Mouse (Mus musculus) heart, postnatal 0 days (tissue): Measurements from ENCODE around the gene 1700013H16Rik.

Source experiments
- CTCF ChIP-seq: IDR thresholded peaks from 2 replicates; pipeline ENCODE4 v1.5.1; 2016; ENCODE audit warnings: antibody characterized with exemption, control low read depth, low read depth
- EP300 ChIP-seq: IDR thresholded peaks from 2 replicates; pipeline ENCODE4 v1.6.1; 2016; ENCODE audit warnings: antibody characterized with exemption, low read depth

DNA sequence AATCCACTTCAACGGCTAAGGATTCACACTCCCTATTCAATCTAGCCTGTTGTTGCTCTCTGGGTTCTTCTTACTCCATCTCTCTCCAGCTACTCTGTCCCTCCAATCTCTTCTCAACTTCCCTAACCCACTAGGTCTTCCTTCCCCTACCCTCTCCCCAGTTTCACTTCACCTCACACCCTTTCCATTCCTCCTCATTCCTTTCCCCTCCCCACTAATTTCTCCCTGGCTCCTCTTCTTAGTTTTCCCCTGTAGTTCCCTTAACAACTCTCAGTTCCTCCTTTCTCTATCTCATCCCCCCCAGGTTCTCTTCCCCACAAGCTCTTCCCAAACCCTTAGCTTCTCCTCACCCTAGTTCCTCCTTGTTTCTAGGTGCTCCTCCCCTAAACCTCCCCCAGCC, 4.8 kb downstream of the 1700013H16Rik start:
- TF ChIP-seq CTCF: no peak
- TF ChIP-seq EP300: no peak
